Mouse (Mus musculus) liver, embryonic 18 days (tissue): ENCODE measurements around the gene Olfr1216. TPM values are rescaled to one million over a fixed set of nuclear protein-coding genes. Genes with fewer than 3 reads are reported as not detected.

Experiments used
- polyA plus RNA-seq: library from polyadenylated mRNA; depleted of rRNA; stranded (reverse); fragments of >200 nt; gene quantifications from 2 replicates; pipeline ENCODE4 v1.2.3, GENCODE M21; 2012; rRNA removed

The Olfr1216 gene
- polyA plus RNA-seq = not detected in 2 replicates

DNA sequence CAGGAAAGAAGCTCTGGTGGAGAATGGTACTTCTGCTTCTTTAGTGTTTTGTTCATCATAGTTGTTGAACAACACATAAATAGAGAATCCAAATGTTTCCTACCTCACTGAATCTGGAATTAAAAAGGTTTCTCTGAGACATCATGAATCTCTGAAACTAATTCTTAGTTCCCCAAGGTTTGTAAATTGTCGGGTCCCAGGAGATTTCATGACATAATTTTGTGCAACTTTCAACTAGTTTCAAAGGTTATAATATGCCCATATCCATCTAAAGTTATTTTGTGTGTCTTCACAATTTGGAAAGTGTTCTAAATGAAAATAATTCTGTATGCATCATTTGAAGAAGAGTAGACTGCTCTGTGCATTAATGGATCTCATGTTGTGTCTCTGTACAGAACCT lies at the start of gene Olfr1216:
Gene Olfr1216, minus strand, starts transcription at position 101 of the 400 bp plus-strand sequence.

DNA sequence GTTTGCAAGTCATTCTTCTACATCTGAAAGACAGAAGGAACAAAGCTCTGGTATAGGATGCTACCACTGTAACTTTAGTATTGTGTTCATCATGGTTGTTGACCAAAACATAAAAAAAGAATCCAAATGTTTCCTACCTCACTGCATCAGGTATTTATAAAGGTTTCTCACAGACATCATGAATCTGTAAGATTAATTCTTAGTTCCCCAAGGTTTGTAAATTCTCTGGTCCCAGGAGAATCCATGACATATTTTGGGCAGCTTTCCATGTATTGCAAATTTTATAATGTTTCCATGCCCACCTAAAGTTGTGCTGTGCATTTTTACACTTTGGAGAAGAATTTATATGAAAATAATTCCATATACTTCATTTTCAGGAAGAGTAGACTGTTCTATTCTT lies 42.9 kb upstream of the Olfr1216 start, which contains the start of gene Olfr1218:
Gene Olfr1218, minus strand, starts transcription at position 101 of the 400 bp plus-strand sequence.

DNA sequence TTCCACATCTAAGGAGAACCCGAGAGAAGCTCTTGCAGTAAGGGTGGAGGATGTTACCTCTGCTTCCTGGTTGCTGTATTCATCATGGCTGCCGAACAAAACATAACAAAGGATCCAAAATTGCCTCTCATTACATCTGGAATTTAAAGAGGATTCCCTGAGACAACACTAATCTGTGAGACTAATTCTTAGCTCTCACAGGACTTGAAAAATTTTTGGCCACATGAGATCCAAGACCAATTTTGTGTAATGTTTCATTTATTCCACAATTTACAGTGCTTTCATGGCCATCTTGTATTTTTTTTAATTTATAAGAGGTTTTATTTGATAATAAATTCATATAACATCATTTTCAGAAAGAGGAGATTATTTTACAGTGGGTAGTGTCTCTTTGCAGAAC lies 13.8 kb upstream of the Olfr1216 start, which contains the start of gene Olfr1217:
Gene Olfr1217, minus strand, starts transcription at position 101 of the 400 bp plus-strand sequence.

DNA sequence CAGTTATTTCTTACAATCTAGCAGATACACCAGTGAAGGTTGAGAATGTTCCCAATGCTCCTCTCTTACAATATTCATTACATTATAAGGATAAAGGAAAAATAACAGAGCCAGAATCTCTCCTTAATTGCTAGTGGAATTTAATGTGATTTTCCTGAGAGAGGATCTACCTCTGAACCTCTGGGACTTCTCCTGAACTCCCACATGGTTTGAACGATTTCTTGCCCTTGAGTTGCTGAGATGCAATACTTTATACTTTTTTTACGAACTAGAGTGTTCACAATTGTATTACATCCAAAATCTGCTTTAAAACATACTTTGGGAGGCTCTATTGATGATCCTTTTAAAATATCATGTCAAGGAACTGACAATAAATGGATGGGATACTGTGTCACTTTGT lies 11.3 kb downstream of the Olfr1216 start, which contains the start of gene Olfr1215:
Gene Olfr1215, minus strand, starts transcription at position 101 of the 400 bp plus-strand sequence.

DNA sequence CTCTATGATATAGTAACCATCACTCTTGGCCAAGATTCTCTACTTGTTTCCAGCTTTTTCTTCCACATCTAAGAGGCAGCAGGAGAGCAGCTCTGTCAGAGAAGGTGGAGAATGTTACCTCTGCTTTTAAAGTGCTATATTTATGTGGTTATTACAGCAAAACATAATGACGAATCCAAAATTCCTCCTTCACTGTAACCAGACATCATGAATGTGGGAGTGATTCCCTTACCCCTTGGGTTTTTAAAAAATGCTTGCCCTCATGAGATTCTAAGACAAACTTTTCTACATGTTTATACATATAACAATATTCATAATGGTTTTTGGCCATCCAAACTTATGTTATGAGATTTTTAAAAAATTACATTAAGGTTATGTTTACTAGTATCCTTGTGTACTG lies 25.6 kb downstream of the Olfr1216 start, which contains the start of gene Olfr1214:
Gene Olfr1214, minus strand, starts transcription at position 101 of the 400 bp plus-strand sequence.

DNA sequence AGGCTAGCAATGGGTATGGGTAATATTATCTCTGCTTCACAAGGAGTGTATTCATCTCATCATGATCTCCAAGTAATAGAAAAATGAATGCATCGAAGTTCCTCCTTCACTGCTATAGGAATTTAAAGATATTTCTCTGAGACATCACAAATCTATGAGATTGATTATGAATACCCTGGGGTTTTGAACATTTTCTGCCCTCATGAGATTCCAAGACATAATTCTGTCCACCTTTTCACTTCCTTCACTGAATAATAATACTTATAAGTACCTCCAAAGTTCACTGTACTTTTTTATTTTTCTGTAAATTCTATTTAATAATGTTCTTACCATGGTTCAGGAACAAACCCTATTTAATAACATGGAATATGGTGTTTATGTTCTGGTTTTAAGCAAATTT lies 38.0 kb downstream of the Olfr1216 start, which contains the start of gene Gm13762:
Gene Gm13762, minus strand, starts transcription at position 101 of the 400 bp plus-strand sequence.

Other genes with a start within 250 kb of the Olfr1216 start
- gene Olfr1200, start 247.9 kb downstream of the Olfr1216 start, polyA plus RNA-seq = not detected in 2 replicates
- not detected in 2 replicates for gene Olfr1201, start 225.3 kb downstream of the Olfr1216 start, polyA plus RNA-seq
- not detected in 2 replicates for gene Olfr1202, start 203.8 kb downstream of the Olfr1216 start, polyA plus RNA-seq
- gene Olfr1205, start 188.6 kb downstream of the Olfr1216 start, polyA plus RNA-seq = not detected in 2 replicates
- gene Olfr1204, start 169.0 kb downstream of the Olfr1216 start, polyA plus RNA-seq = not detected in 2 replicates
- not detected in 2 replicates for gene Olfr1206, start 155.1 kb downstream of the Olfr1216 start, polyA plus RNA-seq
- gene Olfr1208, start 116.0 kb downstream of the Olfr1216 start, polyA plus RNA-seq = not detected in 2 replicates
- not detected in 2 replicates for gene Olfr1209, start 103.2 kb downstream of the Olfr1216 start, polyA plus RNA-seq
- not detected in 2 replicates for gene Olfr1211, start 80.2 kb downstream of the Olfr1216 start, polyA plus RNA-seq
- gene Olfr1212, start 64.4 kb downstream of the Olfr1216 start, polyA plus RNA-seq = not detected in 2 replicates
- gene Gm13762, start 38.1 kb downstream of the Olfr1216 start, polyA plus RNA-seq = not detected in 2 replicates
- gene Olfr1214, start 25.7 kb downstream of the Olfr1216 start, polyA plus RNA-seq = not detected in 2 replicates
- gene Olfr1215, start 11.4 kb downstream of the Olfr1216 start, polyA plus RNA-seq = not detected in 2 replicates
- not detected in 2 replicates for gene Olfr1217, start 13.7 kb upstream of the Olfr1216 start, polyA plus RNA-seq
- not detected in 2 replicates for gene Olfr1218, start 42.8 kb upstream of the Olfr1216 start, polyA plus RNA-seq
- gene Olfr1219, start 65.2 kb upstream of the Olfr1216 start, polyA plus RNA-seq = not detected in 2 replicates
- not detected in 2 replicates for gene Olfr1220, start 88.5 kb upstream of the Olfr1216 start, polyA plus RNA-seq
- gene Olfr1221, start 98.9 kb upstream of the Olfr1216 start, polyA plus RNA-seq = not detected in 2 replicates
- not detected in 2 replicates for gene Olfr1222, start 114.7 kb upstream of the Olfr1216 start, polyA plus RNA-seq
- not detected in 2 replicates for gene Olfr1223, start 133.2 kb upstream of the Olfr1216 start, polyA plus RNA-seq
- not detected in 2 replicates for gene Olfr1224-ps1, start 145.8 kb upstream of the Olfr1216 start, polyA plus RNA-seq
- not detected in 2 replicates for gene Olfr1225, start 156.3 kb upstream of the Olfr1216 start, polyA plus RNA-seq
- not detected in 2 replicates for gene Olfr1226, start 181.7 kb upstream of the Olfr1216 start, polyA plus RNA-seq
- not detected in 2 replicates for gene Olfr1228, start 235.7 kb upstream of the Olfr1216 start, polyA plus RNA-seq